Mouse (Mus musculus): ENCODE measurements around the gene Ces1d.

Gene Ces1d

GRCm38 (mm10) chr8:93140696-93141095 is 56.9 kb downstream of the Ces1d start:
- no peak for DNase-seq (ENCODE audit: low read depth, low spot score)

- DNase-seq (ENCODE audit: low read depth, low spot score), result peak; percentile 4
Measured at GRCm38 (mm10) chr8:93132196-93132595, 65.4 kb downstream of the Ces1d start.

GRCm38 (mm10) chr8:93131233-93131980 is 66.2 kb downstream of the Ces1d start, which contains the start of gene Ces1c:
Ces1c (minus strand) TSS chr8:93131283.
- DNase-seq (ENCODE audit: low read depth, low spot score), result no peak

DNA sequence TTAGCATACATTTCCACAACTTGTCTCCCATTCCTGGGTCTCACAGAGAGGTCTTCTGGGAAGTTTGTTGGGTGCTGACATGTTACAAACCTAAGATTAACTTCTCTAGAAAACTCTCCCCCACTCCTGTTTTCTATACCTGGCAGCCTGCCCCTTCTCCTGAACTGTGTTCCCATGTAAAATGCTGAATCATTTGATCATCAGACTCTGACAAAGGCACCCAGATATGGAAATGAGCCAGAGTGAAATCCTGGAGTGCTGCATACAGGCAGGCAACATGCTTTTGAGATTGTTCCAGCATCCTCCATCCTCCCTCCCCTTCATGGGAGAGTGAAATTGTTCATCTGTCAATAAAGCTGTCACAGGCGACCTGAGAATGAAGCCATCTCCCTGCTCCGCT is 71.2 kb downstream of the Ces1d start:
- no peak for DNase-seq (ENCODE audit: low read depth, low spot score)

GRCm38 (mm10) chr8:93122005-93122404 is 75.6 kb downstream of the Ces1d start:
- no peak for DNase-seq (ENCODE audit: low read depth, low spot score)
